ENCODE assay signal across 8 mouse cellular contexts in genomic region chr7:13034148-13034977, GRCm38 (mm10). TPM values are rescaled to one million over a fixed set of nuclear protein-coding genes. Genes with fewer than 3 reads are reported as not detected.
A peak's percentile ranks its signal among the peaks of the same experiment; 100 is the strongest.
DNase-seq lines count a peak whose midpoint lies in the region; ATAC-seq and TF ChIP-seq lines count a peak whose summit lies in the region.

Gene Chmp2a, minus strand, starts transcription at chr7:13034807.

- no peaks in the 10 kb centered on the region for H3K27me3 ChIP-seq in heart, embryonic 10.5 days (ENCODE audit: insufficient read depth, poor library complexity, severe bottlenecking)
- H3K27me3 ChIP-seq in kidney, embryonic 15.5 days, result no peaks in the 10 kb centered on the region

- TF ChIP-seq CTCF in bone marrow macrophage, adult 2 months (IDR thresholded peaks at IDR 0.05; ENCODE audit: low read depth, low read length), result no peak
- TF ChIP-seq CTCF in embryonic fibroblast, embryonic 13.5 days (IDR thresholded peaks at IDR 0.05; ENCODE audit: borderline replicate concordance, insufficient read depth, low read length), result no peak

- H3K9me3 ChIP-seq in heart, embryonic 10.5 days, result no peaks in the 10 kb centered on the region
- H3K9me3 ChIP-seq in kidney, embryonic 15.5 days (replicated peaks), result no peaks in the 10 kb centered on the region

- peaks cover 15% of the 10 kb centered on the region for H3K4me1 ChIP-seq in bone marrow macrophage, adult 2 months (ENCODE audit: control insufficient read depth, insufficient read depth, low read length)
- peaks cover 12% of the 10 kb centered on the region; the same call in 1 of the 2 replicates for H3K4me1 ChIP-seq in embryonic fibroblast, embryonic 13.5 days (ENCODE audit: control insufficient read depth, insufficient read depth, low read length)
- peaks cover 30% of the 10 kb centered on the region for H3K4me1 ChIP-seq in heart, embryonic 10.5 days
- H3K4me1 ChIP-seq in kidney, embryonic 15.5 days, result peaks cover 54% of the 10 kb centered on the region

- peak within 1 kb of the TSS; percentile 77 for H3K9ac ChIP-seq in kidney, embryonic 15.5 days

- peak within 1 kb of the TSS; percentile 64 for H3K4me3 ChIP-seq in bone marrow macrophage, adult 2 months (ENCODE audit: insufficient read depth, low read length)
- peak within 1 kb of the TSS; percentile 43 for H3K4me3 ChIP-seq in embryonic fibroblast, embryonic 13.5 days (ENCODE audit: insufficient read depth, low read length)
- peak within 1 kb of the TSS; percentile 67 for H3K4me3 ChIP-seq in heart, embryonic 10.5 days
- H3K4me3 ChIP-seq in kidney, embryonic 15.5 days (replicated peaks), result peak within 1 kb of the TSS; percentile 84

- WGBS in heart, embryonic 10.5 days, result under 1% methylated on average over 45 of the region's 45 CpGs
- 1% methylated on average over 45 of the region's 45 CpGs for WGBS in kidney, embryonic 15.5 days

- H3K36me3 ChIP-seq in heart, embryonic 10.5 days, result peaks cover 59% of the 10 kb centered on the region
- peaks cover 60% of the 10 kb centered on the region for H3K36me3 ChIP-seq in kidney, embryonic 15.5 days

- H3K27ac ChIP-seq in bone marrow macrophage, adult 2 months (ENCODE audit: insufficient read depth, low read depth, low read length), result peak within 1 kb of the TSS; percentile 51
- peak within 1 kb of the TSS; percentile 85 for H3K27ac ChIP-seq in embryonic fibroblast, embryonic 13.5 days (ENCODE audit: insufficient read depth, low read length)
- peak within 1 kb of the TSS; percentile 89 for H3K27ac ChIP-seq in heart, embryonic 10.5 days
- H3K27ac ChIP-seq in kidney, embryonic 15.5 days, result peak within 1 kb of the TSS; percentile 96

- peak; percentile 77 for ATAC-seq in kidney, embryonic 15.5 days (replicated peaks; ENCODE audit: low FRiP score)
- ATAC-seq in monocyte, adult 5-6 weeks (replicated peaks; ENCODE audit: insufficient number of reproducible peaks, low FRiP score, low TSS enrichment, poor library complexity, severe bottlenecking), result peak; percentile 67

- DNase-seq in 416B (ENCODE audit: low read depth) (peak; percentile 97), liver (peak; percentile 98)
- peak; percentile 99 for DNase-seq in heart, embryonic 10.5 days (ENCODE audit: low spot score)
- DNase-seq in spleen, postnatal 4 days (ENCODE audit: low spot score in 2 of 2), result peak; percentile 95 to 98

- peak within 1 kb of the TSS; percentile 89 for H3K4me2 ChIP-seq in kidney, embryonic 15.5 days

- no peak for TF ChIP-seq POLR2A in bone marrow macrophage, adult 2 months (IDR thresholded peaks at IDR 0.05; ENCODE audit: borderline replicate concordance, low read depth, low read length)
- TF ChIP-seq POLR2A in embryonic fibroblast, embryonic 13.5 days (IDR thresholded peaks at IDR 0.05; ENCODE audit: low read depth, low read length), result peak; percentile 85

RNA-seq across cellular contexts. Expression of gene Chmp2a, which starts in this region (rescaled TPM):
- polyA plus RNA-seq in bone marrow macrophage, adult 2 months (2012; ENCODE audit: insufficient read depth, insufficient read length, missing spikeins), result 161 and 167 TPM in 2 replicates
- polyA plus RNA-seq in embryonic fibroblast, embryonic 13.5 days (2011; ENCODE audit: insufficient read length, low read depth, missing spikeins), result 85.6 and 98.6 TPM in 2 replicates
- 129 and 142 TPM in 2 replicates for polyA plus RNA-seq in heart, embryonic 10.5 days (2016; fragmentation: Nextera tagmentation; extraction: Ambion mirVana)
- polyA plus RNA-seq in kidney, embryonic 15.5 days (2015; fragmentation: Nextera tagmentation; extraction: Ambion mirVana), result 144 and 146 TPM in 2 replicates
- 277 to 386 TPM (median 313 TPM) in 3 replicates for total RNA-seq in monocyte, adult 5-6 weeks (2017)

Comparison
In these comparisons a context has a peak if more than half of its experiments do, and no peak if none do; other contexts are left out.
1. Peak in every context shown above with its lines: DNase-seq, ATAC-seq, H3K4me3 ChIP-seq and H3K27ac ChIP-seq.